Mouse (Mus musculus) CD4-positive helper T cell, adult 2 months (primary cell): ENCODE data around the gene Hapln2.

Experiments
- DNase-seq: peaks from one replicate; pipeline ENCODE4 v3.0.0-alpha.2; 2012; ENCODE audit warnings: low read depth, missing footprints, low spot score

Gene Hapln2

DNA sequence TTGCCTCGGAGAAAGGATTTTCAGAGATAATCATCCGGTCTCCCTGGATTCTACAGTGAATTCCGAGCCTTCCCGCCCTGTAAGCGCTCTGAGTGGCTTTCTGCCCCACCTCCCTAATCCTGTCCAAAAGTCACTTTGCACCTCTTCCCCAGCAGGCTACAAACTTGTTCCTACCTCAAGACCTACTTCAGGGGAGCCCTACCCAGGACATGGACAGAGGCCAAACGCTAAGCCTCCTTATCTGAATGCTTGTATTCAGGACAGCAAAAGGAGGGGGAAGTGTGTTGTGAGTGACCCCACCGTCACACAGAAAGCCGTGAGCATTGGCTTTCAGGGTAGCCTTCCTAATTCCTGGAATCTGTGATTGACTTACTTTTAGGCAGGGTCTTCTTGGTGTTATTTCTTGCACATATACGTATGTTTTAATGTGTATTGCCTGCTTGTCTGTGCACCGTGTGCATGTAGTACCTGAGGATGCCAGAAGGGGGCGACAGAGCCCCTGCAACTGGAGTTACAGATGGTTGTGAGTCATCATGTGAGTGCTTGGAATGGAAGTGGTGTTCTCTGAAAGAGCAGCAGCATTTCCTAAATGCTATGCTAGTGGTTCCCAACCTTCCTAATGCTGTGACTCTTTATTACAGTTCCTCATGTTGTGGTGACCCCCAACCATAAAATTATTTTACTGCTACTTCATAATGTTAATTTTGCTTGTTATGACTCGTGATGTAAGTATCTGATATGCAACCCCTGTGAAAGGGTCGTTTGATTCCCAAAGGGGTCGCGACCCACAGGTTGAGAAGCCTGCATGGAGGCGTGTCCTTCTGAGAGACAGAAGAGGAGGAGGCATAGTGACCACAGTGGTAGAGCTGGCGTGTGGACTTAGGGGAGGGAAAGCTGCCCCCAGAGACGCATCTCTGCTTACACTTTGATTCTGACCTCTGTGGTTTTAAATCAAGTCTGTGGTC lies 21.3 kb downstream of the Hapln2 start:
- DNase-seq, result no peak

DNA sequence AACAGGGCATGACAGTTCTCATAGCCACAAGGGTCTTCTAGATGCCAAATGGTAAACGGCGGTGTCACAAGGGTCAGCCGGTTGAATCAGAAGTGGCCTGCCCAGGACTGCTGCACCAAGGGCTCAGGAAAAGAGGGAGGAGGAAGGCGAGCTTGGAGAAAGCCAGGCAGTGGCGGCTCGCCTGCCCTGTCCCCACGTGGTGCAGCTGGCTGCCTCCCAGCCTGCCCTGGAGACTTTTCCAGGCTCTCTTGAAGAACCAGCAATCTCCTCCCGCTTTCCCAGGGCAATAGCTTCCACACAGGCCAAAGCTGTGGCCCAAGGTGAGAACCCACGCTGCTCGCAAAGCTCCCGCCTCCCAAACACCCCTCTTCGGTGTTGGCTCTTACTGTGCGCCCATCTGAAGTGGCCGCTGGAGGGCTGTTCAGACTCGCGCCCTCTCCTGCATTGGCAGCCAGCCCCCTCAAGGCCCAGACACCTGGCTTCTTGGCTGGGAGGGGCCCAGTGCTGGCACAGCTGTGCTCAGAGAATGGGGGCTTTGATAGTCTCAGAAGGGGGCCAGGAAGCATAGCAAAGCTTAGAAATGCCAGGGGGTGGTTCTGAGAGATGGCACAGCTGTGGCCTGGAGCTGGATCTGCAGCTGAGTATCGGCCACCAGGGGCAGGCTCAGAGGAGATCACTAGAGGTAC lies 24.9 kb downstream of the Hapln2 start:
- no peak for DNase-seq

DNA sequence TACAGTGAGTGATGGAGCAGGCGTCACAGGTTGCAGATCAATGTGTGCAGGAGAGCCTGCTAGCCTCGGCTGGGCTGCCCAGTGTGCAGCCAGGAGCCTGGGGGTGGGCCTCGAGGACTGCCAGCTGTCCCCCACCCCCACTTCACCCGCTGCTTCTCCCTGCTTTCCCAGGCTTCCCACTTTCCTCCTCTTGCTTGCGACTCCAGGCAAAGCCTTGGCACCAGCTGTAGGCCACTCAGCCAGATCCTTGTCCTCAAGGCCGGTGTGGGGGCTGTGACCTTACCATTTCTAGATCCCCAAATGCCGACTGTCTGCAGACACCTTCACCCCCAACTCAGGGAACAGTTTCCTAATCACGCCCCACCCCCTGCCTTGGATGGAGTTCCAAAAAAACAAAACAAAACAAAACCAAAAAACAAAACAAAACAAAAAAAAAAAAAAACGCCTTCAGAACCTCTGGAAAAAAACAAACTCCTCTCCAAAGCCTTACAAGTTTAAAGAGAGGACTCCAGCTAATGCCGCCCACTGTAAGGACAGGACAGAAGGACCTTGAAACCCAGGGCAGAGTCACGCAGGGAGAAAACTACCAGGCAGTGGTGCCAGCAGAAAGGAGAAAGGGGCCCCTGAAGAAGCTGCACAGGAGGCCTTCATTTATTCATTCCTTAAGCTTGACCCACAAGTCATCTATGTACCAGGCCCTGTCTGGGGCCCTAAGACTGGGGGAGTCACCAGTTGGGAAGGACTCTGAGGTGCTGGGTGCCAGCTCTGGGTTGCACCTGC lies 26.4 kb downstream of the Hapln2 start:
- DNase-seq, result no peak

DNA sequence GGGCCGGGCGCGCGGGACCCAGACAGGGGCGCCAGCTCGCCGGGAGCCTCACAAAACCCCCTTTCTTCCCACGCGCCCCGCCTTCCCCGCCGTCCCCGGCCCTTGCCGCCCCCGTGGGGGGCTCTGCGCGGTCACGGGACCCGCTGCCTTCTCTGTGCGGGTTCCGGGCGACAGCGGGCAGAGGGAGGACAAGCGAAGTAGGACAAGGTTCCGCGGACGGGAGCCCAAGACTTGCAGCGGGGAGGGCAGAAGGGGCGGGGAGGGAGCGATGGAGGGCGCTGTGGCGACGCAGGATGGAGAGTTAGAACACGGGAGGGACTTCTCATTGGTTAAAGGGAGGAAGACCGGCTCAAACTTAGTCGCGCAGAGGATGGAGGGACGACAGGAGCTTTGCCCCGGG lies 27.2 kb downstream of the Hapln2 start, which contains the start of gene Bcan:
TSS of gene Bcan (minus strand) at position 50 of the 400 bp plus-strand sequence.
- DNase-seq, result no peak

DNA sequence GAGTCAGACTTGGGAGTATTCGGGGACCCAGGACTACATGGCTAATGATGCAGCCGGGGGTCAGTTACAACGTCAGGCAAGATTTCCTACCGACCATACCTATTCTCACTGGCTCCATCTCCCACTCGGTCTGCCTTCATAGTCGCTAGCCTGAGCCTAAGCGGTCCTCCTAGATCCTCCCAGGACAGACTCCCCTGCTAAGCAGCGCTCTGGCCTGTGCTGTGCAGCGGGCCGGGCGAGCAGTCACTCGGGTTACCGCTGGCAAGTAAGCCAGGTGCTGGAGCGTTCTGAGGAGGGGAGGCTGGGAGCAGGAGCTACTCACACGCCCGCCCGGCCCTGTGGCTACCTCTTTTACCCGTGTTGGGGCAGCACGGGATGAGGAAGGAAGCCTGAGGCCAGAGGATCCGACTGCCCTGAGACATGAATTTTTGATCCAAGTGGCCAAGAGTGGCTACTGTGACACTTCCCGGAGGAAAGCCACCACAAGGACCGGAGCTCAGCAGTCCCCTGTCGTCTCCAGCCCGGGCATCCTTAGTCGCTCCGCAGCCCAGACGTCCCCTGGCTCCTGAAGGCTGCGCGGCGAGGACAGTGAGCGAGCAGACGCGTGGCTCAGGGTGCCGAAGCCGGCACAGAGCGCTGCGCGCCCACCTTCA lies 28.0 kb downstream of the Hapln2 start:
- DNase-seq, result no peak

DNA sequence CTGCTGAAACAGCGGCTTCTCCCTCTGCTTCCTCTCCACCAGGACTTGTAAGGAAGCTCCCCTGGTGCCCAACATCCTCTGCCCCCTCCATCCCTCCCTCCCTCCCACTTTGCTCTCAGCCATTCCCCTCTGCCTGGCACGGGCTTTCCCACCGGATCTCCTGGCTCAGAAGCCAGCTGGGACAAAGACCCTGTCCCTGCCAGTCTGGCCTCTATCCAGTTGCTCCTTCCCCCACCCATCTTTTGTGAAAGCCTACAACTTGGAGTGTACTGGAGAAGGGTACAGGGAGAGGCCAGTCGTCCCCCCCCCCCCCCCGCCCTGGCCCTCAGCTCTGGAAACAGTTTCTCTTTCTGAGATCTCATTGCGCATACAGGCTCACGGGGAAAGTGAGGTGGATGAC lies 28.6 kb downstream of the Hapln2 start:
- DNase-seq, result no peak

DNA sequence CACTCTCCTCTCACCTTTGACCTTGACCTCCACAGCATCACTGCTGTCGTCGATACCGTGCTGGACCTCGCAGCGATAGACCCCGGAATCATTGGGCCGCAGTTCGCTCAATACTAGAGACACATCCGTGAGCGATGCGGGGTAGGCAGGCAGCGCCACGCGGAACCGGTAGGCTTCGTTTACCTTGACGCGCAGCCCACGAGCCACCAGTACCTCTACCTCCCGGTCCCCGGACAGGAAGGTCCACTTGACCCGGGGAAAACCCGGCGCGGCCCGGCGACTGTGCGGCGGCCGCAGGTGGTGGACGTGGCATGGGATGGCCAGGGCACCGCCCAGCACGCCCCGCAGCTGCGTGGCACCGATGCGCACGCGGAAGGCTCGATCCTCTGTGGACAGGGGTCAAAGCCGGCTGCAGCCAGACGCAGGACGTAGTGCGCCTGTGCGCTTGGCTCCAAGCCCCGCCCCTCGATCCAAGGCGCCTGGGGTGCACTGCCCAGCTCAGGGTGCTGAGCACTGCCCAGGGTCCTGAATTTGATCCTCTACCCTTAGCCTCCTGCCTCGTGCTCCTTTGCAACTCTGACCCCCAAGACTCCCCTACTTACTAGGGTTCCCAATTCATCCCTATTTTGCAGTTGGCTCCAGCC lies 30.3 kb downstream of the Hapln2 start:
- no peak for DNase-seq

DNA sequence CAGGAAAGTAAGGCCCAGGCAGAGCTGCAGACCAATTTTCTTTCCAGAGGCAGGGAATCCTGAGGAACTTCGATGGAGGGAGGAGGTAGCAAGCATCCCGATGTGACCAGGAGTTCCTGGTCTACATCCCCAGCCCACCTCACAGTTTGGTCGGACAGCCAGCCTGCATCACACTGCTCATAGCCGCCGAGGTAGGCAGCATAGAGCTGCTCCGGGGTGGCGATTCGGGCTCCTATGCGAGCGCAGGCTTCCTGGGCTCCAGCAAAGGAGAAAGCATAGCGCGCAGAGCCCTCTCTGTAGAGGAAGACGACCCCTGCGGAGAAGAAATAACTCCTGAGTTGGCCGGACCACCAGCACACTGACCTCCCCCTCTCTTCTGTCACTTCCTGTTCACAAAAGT lies 31.0 kb downstream of the Hapln2 start:
- no peak for DNase-seq

DNA sequence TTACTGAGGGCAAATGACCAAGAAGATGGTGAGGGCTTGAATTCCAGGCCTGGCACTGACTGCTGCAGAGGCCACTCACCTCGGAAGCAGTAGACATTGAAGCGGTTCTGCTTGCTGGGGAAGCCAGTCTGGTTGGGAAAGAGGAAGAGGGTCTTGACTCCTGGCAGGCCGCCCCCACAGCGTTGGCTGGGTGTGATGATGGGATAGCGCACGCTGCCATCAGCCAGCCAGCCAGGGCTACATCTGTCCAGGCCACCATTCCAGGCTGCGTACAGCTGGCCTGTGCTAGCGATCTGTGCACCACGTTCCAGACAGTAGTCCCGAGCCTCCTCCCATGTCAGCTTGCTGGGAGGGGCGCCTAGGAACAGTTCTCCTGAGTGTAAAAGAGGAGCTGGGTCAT lies 32.1 kb downstream of the Hapln2 start:
- no peak for DNase-seq

DNA sequence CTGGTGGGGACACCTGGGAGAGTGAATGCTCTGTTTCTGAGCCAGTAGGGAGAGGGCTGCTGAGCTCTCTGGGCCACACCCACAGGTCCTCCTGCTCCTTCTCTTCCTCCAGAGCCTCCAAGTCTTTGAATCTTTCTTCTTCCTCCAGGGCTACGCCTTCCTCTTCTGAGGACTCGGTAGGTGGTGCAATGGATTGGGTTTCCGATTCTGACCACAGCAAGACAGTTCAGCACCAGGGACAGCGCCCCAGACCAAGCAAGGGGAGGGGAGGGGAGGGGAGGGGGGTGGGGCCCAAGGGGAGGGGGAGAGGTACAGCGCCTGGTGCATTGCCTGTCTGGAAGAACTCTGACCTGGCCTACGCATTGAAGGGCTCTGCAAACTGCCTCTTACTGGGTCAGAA lies 33.9 kb downstream of the Hapln2 start:
- DNase-seq, result peak; percentile 28

DNA sequence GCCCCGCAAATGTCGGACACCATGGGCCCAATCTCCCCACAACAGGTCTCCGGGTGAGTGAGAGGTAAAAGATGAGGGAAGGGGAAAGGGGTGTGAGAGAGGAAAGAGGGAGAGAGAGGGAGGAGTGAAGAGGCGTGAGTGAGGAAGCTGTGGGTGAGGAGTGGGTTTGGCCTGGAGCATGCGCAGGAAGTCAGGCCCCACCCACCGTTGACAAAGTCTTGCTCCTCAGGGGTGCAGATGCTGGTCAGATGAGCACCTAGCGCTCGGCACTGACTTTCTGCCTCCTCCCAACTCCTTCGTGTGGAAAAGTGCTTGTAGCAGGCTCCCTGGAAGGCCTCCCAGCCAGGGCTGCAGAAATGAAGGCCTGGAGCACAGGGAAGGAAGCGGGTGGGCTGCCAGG lies 37.4 kb downstream of the Hapln2 start:
- DNase-seq, result no peak

DNA sequence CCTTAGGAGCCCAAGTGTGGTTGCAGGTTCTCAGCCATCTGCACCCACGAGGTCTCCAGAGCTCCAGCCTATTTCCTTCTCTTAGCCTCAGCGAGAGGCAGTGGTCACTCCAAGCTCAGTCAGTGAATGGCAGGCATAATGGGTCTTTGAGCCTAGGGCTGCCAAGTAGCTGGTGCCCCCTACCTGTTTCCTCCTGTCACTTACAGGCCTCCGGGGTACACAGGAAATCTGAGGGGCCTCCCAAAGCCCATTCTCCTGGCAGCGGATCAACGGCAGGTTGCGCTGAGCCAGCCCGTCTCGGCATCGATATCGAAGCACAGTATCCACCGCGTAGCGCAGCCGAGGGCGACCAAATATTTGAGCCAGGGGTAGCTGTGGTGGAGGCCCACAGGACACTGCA lies 39.3 kb downstream of the Hapln2 start:
- DNase-seq, result peak; percentile 17

DNA sequence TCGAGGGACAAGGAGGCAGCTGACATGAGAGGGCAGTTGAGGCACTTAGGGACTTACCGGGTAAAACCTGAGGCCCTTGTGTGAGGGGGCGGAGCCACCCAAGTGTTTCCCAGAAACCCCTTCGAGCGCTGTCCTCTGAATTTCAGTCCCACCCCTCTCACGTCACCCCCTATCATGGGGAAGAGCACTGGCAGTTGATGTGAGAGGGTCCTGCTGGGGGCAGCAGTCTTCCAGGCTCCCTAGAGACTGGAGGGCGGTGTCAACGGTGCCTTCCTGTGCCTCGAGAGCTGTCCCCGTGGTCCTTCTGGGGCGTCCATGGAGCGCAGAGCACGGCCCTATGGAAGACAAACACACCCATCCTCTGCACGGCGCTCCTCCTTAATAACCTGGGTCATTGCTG lies 39.8 kb downstream of the Hapln2 start:
- DNase-seq, result peak; percentile 66

DNA sequence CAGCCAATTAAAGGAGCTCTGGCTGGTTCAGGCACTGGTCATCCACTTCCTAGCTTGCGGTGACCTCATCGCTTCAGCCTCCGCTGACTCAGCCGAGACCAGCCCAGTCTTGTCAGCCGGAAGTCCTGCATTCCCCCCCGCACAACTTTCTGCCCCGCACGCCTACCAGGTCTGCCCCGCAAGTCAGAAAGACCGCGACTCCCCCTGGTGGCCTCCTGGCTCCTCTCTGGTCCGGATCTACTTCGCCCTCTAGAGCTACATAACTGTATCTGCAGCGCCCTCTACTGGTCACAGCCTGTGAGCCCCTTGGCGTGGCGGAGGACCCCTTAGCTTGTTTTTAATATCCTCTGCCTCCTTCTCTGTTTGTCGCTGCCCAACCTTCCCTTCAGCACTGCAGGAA lies 40.5 kb downstream of the Hapln2 start:
- peak; percentile 89 for DNase-seq

DNA sequence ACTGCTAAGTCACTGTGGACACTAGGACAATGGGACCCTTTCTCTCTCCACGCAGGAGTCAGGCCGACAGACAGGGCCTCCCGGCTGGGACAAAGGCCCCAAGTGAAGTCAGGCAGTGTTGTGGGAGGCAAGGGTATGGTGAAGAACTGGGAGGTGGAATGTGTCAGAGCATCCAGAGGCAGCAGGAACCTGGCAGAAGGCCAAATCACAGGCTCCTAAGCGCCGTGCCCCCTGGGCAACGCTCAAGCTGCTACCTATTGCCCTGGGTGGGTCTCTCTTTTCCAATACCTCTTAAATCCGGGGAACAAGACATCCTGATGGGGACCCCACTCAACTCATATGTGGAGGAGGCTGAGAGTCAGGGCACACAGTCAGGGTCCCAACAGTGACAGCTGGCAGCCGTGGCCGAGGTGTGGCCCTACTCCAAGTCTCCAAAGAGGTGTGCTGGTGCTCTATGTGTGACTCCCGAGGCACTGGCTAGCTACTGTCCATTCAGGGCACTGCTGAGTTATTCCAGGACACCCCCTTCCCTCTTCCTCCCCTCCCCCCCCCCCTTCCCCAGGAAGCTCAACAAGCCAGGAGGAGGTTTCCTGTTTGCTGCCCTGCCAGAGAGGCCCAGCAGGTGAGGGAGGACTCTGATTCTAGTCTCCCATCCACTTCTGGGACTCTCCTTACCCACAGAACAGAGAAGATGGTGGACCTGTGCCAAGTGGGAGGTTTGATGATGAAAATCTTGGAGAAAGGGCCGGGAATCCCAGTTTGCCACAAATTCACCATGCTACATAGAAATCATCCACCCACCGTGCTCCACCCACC lies 41.7 kb downstream of the Hapln2 start:
- DNase-seq, result no peak

DNA sequence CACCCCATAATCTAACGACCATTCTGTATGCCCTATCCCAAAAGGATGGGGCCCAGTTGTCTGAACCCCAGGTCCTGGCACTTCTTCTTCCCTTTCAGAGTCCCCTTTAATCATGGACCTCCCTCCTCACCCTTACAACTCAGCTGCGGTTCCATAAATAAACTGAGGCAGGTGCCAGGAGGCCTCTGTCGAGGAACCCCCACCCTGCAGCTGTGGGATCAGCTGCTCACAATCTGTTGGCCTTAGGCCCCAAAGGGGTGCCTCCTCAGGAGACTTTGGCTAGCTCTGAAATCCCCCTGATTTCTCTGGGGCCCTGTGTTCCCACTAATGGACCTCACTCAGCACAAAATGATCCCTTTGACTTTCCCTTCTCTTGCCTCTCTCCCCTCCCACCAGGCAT lies 43.3 kb downstream of the Hapln2 start:
- DNase-seq, result no peak

DNA sequence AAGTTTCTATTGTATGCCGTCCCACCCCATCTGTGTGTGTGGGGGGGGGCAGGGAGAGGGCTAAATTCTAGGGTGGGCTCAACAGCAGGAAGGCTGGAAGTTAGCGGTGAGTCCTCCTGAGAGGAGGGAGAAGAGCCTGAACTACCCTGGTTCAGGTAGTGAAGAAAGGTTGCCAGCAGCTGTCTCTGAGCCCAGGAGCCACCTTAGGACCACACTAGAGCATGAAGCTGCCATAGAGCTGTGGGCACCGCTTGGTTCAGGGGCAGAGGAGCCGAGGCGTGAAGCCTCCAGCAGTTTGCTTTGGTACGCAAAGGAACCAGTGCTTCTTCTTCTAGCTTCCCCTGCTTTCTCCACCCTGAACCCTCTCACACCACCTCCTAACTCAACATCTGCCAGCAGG lies 43.8 kb downstream of the Hapln2 start:
- no peak for DNase-seq

DNA sequence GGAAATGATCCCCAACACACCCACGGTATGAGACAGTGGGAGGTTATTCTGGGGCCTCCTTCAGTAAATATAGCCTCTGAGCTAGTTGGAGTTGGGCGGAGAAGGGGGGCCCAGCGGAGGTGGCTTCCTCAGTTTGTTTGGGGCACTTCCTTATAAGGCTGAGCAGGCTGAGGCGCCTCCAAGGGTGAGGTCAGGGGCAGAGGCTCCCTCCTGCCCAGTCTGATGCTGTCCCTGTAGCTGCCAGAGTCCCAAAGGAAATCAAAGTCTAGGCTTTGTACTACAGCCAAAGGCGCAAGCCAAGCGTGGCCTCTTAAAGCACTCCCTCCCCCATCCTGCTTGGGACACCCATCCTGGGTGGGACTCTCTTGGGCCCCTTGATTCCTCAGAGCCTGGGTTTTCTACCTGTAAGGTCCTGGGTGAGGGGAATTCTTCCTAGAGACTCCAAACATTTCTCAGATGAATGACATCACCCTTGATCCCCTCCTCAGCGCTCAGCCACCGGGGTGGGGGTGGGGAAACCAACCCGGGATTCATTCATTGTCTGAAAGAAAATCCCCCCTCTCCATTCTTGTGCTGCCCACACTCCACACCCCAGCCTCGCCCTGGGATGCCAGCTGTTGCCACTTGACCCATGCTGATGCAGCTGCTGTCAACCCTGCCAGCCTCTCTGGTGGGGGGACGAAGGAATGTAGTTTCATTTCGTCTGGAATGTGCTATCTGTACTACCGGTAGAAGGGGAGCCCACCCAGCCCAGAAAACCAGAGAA lies 44.4 kb downstream of the Hapln2 start:
- DNase-seq, result no peak
